Mouse (Mus musculus) adrenal gland, postnatal 10 days (tissue): ENCODE results near the gene Spata2. TPM values are rescaled to one million over a fixed set of nuclear protein-coding genes. Genes with fewer than 3 reads are reported as not detected.

Source experiments
- DNase-seq: peaks from one replicate; pipeline ENCODE4 v3.0.0; 2021; ENCODE audit warnings: mixed read lengths
- total RNA-seq, 2 experiments: library from RNA; stranded (reverse); gene quantifications; 2 replicates each; pipeline ENCODE4 v1.2.3; 2021

Spata2 gene
- total RNA-seq, 2 experiments from 2014 or later = 26.5 to 28.9 TPM

- no peak for DNase-seq
Measured at GRCm38 (mm10) chr2:167510485-167510884, 17.8 kb upstream of the Spata2 start.

- DNase-seq = no peak
Measured at GRCm38 (mm10) chr2:167508569-167508968, 15.9 kb upstream of the Spata2 start.

- DNase-seq = no peak
Measured at GRCm38 (mm10) chr2:167507719-167508385, 15.2 kb upstream of the Spata2 start.

GRCm38 (mm10) chr2:167506546-167507260, 14.0 kb upstream of the Spata2 start:
- DNase-seq = no peak

- DNase-seq = no peak
Measured at GRCm38 (mm10) chr2:167505127-167505526, 12.4 kb upstream of the Spata2 start.

GRCm38 (mm10) chr2:167503896-167504349, 11.2 kb upstream of the Spata2 start:
- DNase-seq = peak; percentile 73

- DNase-seq = peak; percentile 95
Measured at GRCm38 (mm10) chr2:167503253-167503895, 10.7 kb upstream of the Spata2 start.

- DNase-seq = no peak
Measured at GRCm38 (mm10) chr2:167502554-167503252, 10.0 kb upstream of the Spata2 start.

GRCm38 (mm10) chr2:167497272-167497671, 4.6 kb upstream of the Spata2 start:
- DNase-seq = peak; percentile 67

GRCm38 (mm10) chr2:167496437-167496836, 3.8 kb upstream of the Spata2 start:
- no peak for DNase-seq

- DNase-seq = peak; percentile 69
Measured at GRCm38 (mm10) chr2:167491757-167492708, 654 bp downstream of the Spata2 start, which contains the start of gene Rnf114. Gene Rnf114, plus strand, starts transcription at chr2:167492645.

- DNase-seq = peak; percentile 60
Measured at GRCm38 (mm10) chr2:167490813-167491525, 1.7 kb downstream of the Spata2 start.

GRCm38 (mm10) chr2:167487994-167488393, 4.7 kb downstream of the Spata2 start:
- no peak for DNase-seq

GRCm38 (mm10) chr2:167487551-167487950, 5.1 kb downstream of the Spata2 start:
- no peak for DNase-seq

- no peak for DNase-seq
Measured at GRCm38 (mm10) chr2:167486573-167486972, 6.1 kb downstream of the Spata2 start.

- peak; percentile 90 for DNase-seq
Measured at GRCm38 (mm10) chr2:167485501-167486377, 6.9 kb downstream of the Spata2 start.

GRCm38 (mm10) chr2:167484932-167485331, 7.8 kb downstream of the Spata2 start:
- DNase-seq = no peak

GRCm38 (mm10) chr2:167483827-167484410, 8.8 kb downstream of the Spata2 start:
- no peak for DNase-seq
